Mouse (Mus musculus) spleen, postnatal 4 days (tissue): ENCODE measurements around the gene Tmem121.
A peak's percentile ranks its signal among the peaks of the same experiment; 100 is the strongest.
"Not testable (repeated sequence)": the region's sequence is repeated elsewhere in the genome, so short reads cannot be mapped to it uniquely, and the experiment has no call there.

Source experiments
- DNase-seq, 2 experiments: peaks; one replicate each; pipeline ENCODE4 v3.0.0; 2022; ENCODE audit warnings: low spot score in 2 of 2

Tmem121 gene

GRCm38 (mm10) chr12:113219867-113220266 is 34.1 kb downstream of the Tmem121 start:
- peak; percentile 75 to 87 for DNase-seq

- peak; percentile 74 to 85 for DNase-seq
Observed at GRCm38 (mm10) chr12:113220447-113220846, 34.7 kb downstream of the Tmem121 start.

- peak; percentile 70 to 88 for DNase-seq
Observed at GRCm38 (mm10) chr12:113221289-113221688, 35.6 kb downstream of the Tmem121 start.

- peak; percentile 92 to 98 for DNase-seq
Observed at GRCm38 (mm10) chr12:113222121-113222636, 36.4 kb downstream of the Tmem121 start.

- peak; percentile 76 to 87 for DNase-seq
Observed at GRCm38 (mm10) chr12:113222748-113223147, 37.0 kb downstream of the Tmem121 start.

GRCm38 (mm10) chr12:113224206-113224605 is 38.5 kb downstream of the Tmem121 start:
- peak; percentile 73 to 87 for DNase-seq

- DNase-seq = no peak
Observed at GRCm38 (mm10) chr12:113224687-113225091, 39.0 kb downstream of the Tmem121 start.

- DNase-seq = peak; percentile 64 to 69
Observed at GRCm38 (mm10) chr12:113227970-113228593, 42.4 kb downstream of the Tmem121 start.

GRCm38 (mm10) chr12:113230741-113231140 is 45.0 kb downstream of the Tmem121 start:
- no peak for DNase-seq

GRCm38 (mm10) chr12:113231551-113232263 is 46.0 kb downstream of the Tmem121 start:
- not testable (repeated sequence) for DNase-seq

- DNase-seq = not testable (repeated sequence)
Observed at GRCm38 (mm10) chr12:113232264-113232750, 46.6 kb downstream of the Tmem121 start.
